Mouse (Mus musculus): ENCODE measurements around the gene Olfr775. TPM values are rescaled to one million over a fixed set of nuclear protein-coding genes. Genes with fewer than 3 reads are reported as not detected.

Gene Olfr775
- not detected in 2 replicates for polyA plus RNA-seq (2011; ENCODE audit: insufficient read depth, insufficient read length, low replicate concordance, missing spikeins)

GRCm38 (mm10) chr10:129248112-129248511 lies at the start of gene Olfr775:
TSS of gene Olfr775 (plus strand) at chr10:129248412.
- TF ChIP-seq POLR2A (IDR thresholded peaks at IDR 0.05; ENCODE audit: borderline replicate concordance, control insufficient read depth, low read depth, low read length) = no peak
- H3K4me1 ChIP-seq (ENCODE audit: control insufficient read depth, insufficient read depth, low read length) = no peaks in the 10 kb centered on the region
- WGBS = 65% methylated on average over 3 of the region's 3 CpGs

GRCm38 (mm10) chr10:129230737-129231136 lies 17.5 kb upstream of the Olfr775 start:
- 77% methylated on average over 1 of the region's 1 CpGs for WGBS
- Histone ChIP-seq H3K4me3 (replicated peaks; ENCODE audit: control insufficient read depth, low read depth, low read length) (no peak overlapping the region), H3K4me1 (ENCODE audit: control insufficient read depth, insufficient read depth, low read length) (no peaks in the 10 kb centered on the region), H3K27ac (ENCODE audit: control insufficient read depth, insufficient read depth, low read depth, low read length, poor library complexity) (no peak overlapping the region)
- no peak for TF ChIP-seq POLR2A (IDR thresholded peaks at IDR 0.05; ENCODE audit: borderline replicate concordance, control insufficient read depth, low read depth, low read length)
- TF ChIP-seq CTCF (IDR thresholded peaks at IDR 0.05; ENCODE audit: control insufficient read depth, insufficient read depth, low read length) = no peak

More at GRCm38 (mm10) chr10:129248112-129248511, at the start of gene Olfr775:
- H3K27ac ChIP-seq (ENCODE audit: control insufficient read depth, insufficient read depth, low read depth, low read length, poor library complexity) = no peak within 1 kb of the TSS
- H3K4me3 ChIP-seq (replicated peaks; ENCODE audit: control insufficient read depth, low read depth, low read length) = no peak within 1 kb of the TSS

GRCm38 (mm10) chr10:129235904-129236303 lies 12.3 kb upstream of the Olfr775 start, which contains the start of gene Olfr774:
TSS of gene Olfr774 (plus strand) at chr10:129236204.
- TF ChIP-seq POLR2A (IDR thresholded peaks at IDR 0.05; ENCODE audit: borderline replicate concordance, control insufficient read depth, low read depth, low read length) (no peak), CTCF (IDR thresholded peaks at IDR 0.05; ENCODE audit: control insufficient read depth, insufficient read depth, low read length) (no peak)
- 60% methylated on average over 2 of the region's 2 CpGs for WGBS
- H3K4me1 ChIP-seq (ENCODE audit: control insufficient read depth, insufficient read depth, low read length) = no peaks in the 10 kb centered on the region
- no peak within 1 kb of the TSS for H3K4me3 ChIP-seq (replicated peaks; ENCODE audit: control insufficient read depth, low read depth, low read length)
- no peak within 1 kb of the TSS for H3K27ac ChIP-seq (ENCODE audit: control insufficient read depth, insufficient read depth, low read depth, low read length, poor library complexity)

- TF ChIP-seq CTCF (IDR thresholded peaks at IDR 0.05; ENCODE audit: control insufficient read depth, insufficient read depth, low read length) (no peak), POLR2A (IDR thresholded peaks at IDR 0.05; ENCODE audit: borderline replicate concordance, control insufficient read depth, low read depth, low read length) (no peak)
- Histone ChIP-seq H3K4me3 (replicated peaks; ENCODE audit: control insufficient read depth, low read depth, low read length) (no peak within 1 kb of the TSS), H3K4me1 (ENCODE audit: control insufficient read depth, insufficient read depth, low read length) (no peaks in the 10 kb centered on the region), H3K27ac (ENCODE audit: control insufficient read depth, insufficient read depth, low read depth, low read length, poor library complexity) (no peak within 1 kb of the TSS)
Measured at GRCm38 (mm10) chr10:129258827-129259226, 10.6 kb downstream of the Olfr775 start, which contains the start of gene Olfr776. TSS of gene Olfr776 (plus strand) at chr10:129259127.

GRCm38 (mm10) chr10:129271081-129271535 lies 22.9 kb downstream of the Olfr775 start, which contains the start of gene Olfr777:
TSS of gene Olfr777 (minus strand) at chr10:129271485.
- H3K4me1 ChIP-seq (ENCODE audit: control insufficient read depth, insufficient read depth, low read length) = no peaks in the 10 kb centered on the region
- TF ChIP-seq CTCF (IDR thresholded peaks at IDR 0.05; ENCODE audit: control insufficient read depth, insufficient read depth, low read length) (no peak), POLR2A (IDR thresholded peaks at IDR 0.05; ENCODE audit: borderline replicate concordance, control insufficient read depth, low read depth, low read length) (no peak)
- H3K4me3 ChIP-seq (replicated peaks; ENCODE audit: control insufficient read depth, low read depth, low read length) = no peak within 1 kb of the TSS
- H3K27ac ChIP-seq (ENCODE audit: control insufficient read depth, insufficient read depth, low read depth, low read length, poor library complexity) = no peak within 1 kb of the TSS
- 86% methylated on average over 2 of the region's 2 CpGs for WGBS

Other genes with a start within 250 kb of the Olfr775 start
- gene Olfr763, start 237.6 kb upstream of the Olfr775 start, polyA plus RNA-seq (2011; ENCODE audit: insufficient read depth, insufficient read length, low replicate concordance, missing spikeins) = not detected in 2 replicates
- not detected in 2 replicates for gene Olfr764-ps1, start 208.5 kb upstream of the Olfr775 start, polyA plus RNA-seq (2011; ENCODE audit: insufficient read depth, insufficient read length, low replicate concordance, missing spikeins)
- gene Olfr765, start 198.4 kb upstream of the Olfr775 start, polyA plus RNA-seq (2011; ENCODE audit: insufficient read depth, insufficient read length, low replicate concordance, missing spikeins) = not detected in 2 replicates
- not detected in 2 replicates for gene Olfr766-ps1, start 179.4 kb upstream of the Olfr775 start, polyA plus RNA-seq (2011; ENCODE audit: insufficient read depth, insufficient read length, low replicate concordance, missing spikeins)
- gene Olfr767, start 165.5 kb upstream of the Olfr775 start, polyA plus RNA-seq (2011; ENCODE audit: insufficient read depth, insufficient read length, low replicate concordance, missing spikeins) = not detected in 2 replicates
- not detected in 2 replicates for gene Olfr768, start 149.0 kb upstream of the Olfr775 start, polyA plus RNA-seq (2011; ENCODE audit: insufficient read depth, insufficient read length, low replicate concordance, missing spikeins)
- not detected in 2 replicates for gene Olfr769, start 130.6 kb upstream of the Olfr775 start, polyA plus RNA-seq (2011; ENCODE audit: insufficient read depth, insufficient read length, low replicate concordance, missing spikeins)
- gene Olfr770, start 109.4 kb upstream of the Olfr775 start, polyA plus RNA-seq (2011; ENCODE audit: insufficient read depth, insufficient read length, low replicate concordance, missing spikeins) = not detected in 2 replicates
- not detected in 2 replicates for gene Olfr771, start 83.7 kb upstream of the Olfr775 start, polyA plus RNA-seq (2011; ENCODE audit: insufficient read depth, insufficient read length, low replicate concordance, missing spikeins)
- 0.43 TPM in 1 of 2 replicates, not detected in the other for gene Olfr772, start 70.5 kb upstream of the Olfr775 start, polyA plus RNA-seq (2011; ENCODE audit: insufficient read depth, insufficient read length, low replicate concordance, missing spikeins)
- gene Olfr773, start 61.0 kb upstream of the Olfr775 start, polyA plus RNA-seq (2011; ENCODE audit: insufficient read depth, insufficient read length, low replicate concordance, missing spikeins) = not detected in 2 replicates
- gene Olfr774, start 12.2 kb upstream of the Olfr775 start, polyA plus RNA-seq (2011; ENCODE audit: insufficient read depth, insufficient read length, low replicate concordance, missing spikeins) = not detected in 2 replicates
- gene Olfr776, start 10.7 kb downstream of the Olfr775 start, polyA plus RNA-seq (2011; ENCODE audit: insufficient read depth, insufficient read length, low replicate concordance, missing spikeins) = not detected in 2 replicates
- gene Olfr777, start 23.1 kb downstream of the Olfr775 start, polyA plus RNA-seq (2011; ENCODE audit: insufficient read depth, insufficient read length, low replicate concordance, missing spikeins) = not detected in 2 replicates
- gene Olfr780, start 69.7 kb downstream of the Olfr775 start, polyA plus RNA-seq (2011; ENCODE audit: insufficient read depth, insufficient read length, low replicate concordance, missing spikeins) = not detected in 2 replicates
- not detected in 2 replicates for gene Olfr781, start 80.4 kb downstream of the Olfr775 start, polyA plus RNA-seq (2011; ENCODE audit: insufficient read depth, insufficient read length, low replicate concordance, missing spikeins)
- gene Olfr782, start 100.4 kb downstream of the Olfr775 start, polyA plus RNA-seq (2011; ENCODE audit: insufficient read depth, insufficient read length, low replicate concordance, missing spikeins) = not detected in 2 replicates
- not detected in 2 replicates for gene Olfr784, start 135.7 kb downstream of the Olfr775 start, polyA plus RNA-seq (2011; ENCODE audit: insufficient read depth, insufficient read length, low replicate concordance, missing spikeins)
- gene Olfr785, start 157.0 kb downstream of the Olfr775 start, polyA plus RNA-seq (2011; ENCODE audit: insufficient read depth, insufficient read length, low replicate concordance, missing spikeins) = not detected in 2 replicates
- gene Olfr786, start 178.9 kb downstream of the Olfr775 start, polyA plus RNA-seq (2011; ENCODE audit: insufficient read depth, insufficient read length, low replicate concordance, missing spikeins) = not detected in 2 replicates
- 0.70 TPM in 1 of 2 replicates, not detected in the other for gene Olfr787, start 213.4 kb downstream of the Olfr775 start, polyA plus RNA-seq (2011; ENCODE audit: insufficient read depth, insufficient read length, low replicate concordance, missing spikeins)
- gene Olfr788, start 222.6 kb downstream of the Olfr775 start, polyA plus RNA-seq (2011; ENCODE audit: insufficient read depth, insufficient read length, low replicate concordance, missing spikeins) = not detected in 2 replicates
- gene Olfr789, start 236.3 kb downstream of the Olfr775 start, polyA plus RNA-seq (2011; ENCODE audit: insufficient read depth, insufficient read length, low replicate concordance, missing spikeins) = not detected in 2 replicates